Mouse (Mus musculus): ENCODE data around the gene Pnp2.
A peak's percentile ranks its signal among the peaks of the same experiment; 100 is the strongest.
"Not testable (repeated sequence)": the region's sequence is repeated elsewhere in the genome, so short reads cannot be mapped to it uniquely, and the experiment has no call there.

The Pnp2 gene

DNA sequence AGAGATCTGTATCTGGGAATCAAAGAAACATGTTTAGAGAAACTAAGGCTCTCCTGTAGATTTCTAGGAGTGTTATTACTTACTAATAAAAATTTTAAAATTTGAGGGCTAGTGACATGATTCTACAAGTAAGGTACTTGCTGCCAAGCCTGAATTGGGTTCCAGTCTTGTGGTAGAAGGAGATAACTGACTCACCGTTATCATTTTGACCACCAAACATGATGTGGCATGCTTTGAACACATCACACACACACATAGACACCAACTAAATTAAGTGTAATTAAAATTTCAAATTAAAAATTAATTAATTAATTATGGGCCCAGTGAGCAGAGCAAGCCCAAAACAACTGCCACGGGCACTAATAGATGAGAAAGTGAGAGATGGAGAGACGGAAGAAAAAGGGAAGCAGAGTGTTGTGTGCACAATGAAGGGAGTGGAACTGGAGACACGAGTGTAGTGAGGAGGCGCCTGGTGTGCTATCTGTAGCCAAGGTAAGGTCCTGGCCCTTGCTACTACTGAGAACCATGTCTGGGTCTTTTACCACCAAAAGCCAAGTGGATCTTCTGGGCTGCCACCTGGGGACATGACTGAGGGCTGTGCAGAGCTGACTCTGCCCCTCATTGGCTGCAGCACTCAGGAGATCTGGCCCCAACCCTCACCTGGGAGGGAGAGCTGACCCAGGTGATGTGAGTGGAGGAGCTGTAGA lies 2.6 kb downstream of the Pnp2 start:
- not testable (repeated sequence) for DNase-seq

DNA sequence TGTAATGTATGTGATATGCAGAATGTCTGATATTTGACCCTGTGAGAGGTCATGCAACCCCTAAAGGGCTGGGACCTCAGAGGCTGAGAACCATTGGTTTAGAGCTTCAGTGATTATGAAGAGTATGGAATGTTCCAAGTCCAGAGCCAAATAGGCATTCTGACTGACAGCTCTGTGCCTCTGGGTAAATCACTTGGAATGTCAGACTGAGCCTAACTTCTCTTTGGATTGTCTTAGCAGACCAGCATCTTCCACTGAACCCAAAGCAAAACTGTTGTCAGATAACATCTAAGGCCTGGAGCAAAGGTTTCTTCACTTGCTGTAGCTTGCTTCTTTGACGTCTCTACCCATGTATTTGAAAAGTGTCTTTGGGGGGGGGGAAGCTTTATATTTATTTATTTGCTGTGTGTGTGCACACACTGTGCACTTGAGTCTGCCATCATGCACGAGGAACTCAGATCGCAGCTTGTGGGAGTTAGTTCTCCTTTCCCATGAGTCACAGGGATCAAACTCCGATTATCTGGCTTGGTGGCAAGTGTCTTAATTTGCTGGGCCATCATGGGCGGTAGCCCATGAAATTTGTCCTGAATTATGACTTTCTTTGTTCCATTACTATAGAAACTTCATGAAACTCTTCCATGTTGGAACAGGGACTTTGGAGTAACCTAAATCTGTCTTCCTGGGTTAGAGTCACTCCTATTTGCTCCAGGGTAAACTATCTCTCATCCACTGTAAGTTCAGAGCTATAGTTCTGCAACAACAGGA lies 12.6 kb downstream of the Pnp2 start:
- no peak for DNase-seq

GRCm38 (mm10) chr14:50969041-50969440 lies 13.2 kb downstream of the Pnp2 start:
- no peak for DNase-seq

DNA sequence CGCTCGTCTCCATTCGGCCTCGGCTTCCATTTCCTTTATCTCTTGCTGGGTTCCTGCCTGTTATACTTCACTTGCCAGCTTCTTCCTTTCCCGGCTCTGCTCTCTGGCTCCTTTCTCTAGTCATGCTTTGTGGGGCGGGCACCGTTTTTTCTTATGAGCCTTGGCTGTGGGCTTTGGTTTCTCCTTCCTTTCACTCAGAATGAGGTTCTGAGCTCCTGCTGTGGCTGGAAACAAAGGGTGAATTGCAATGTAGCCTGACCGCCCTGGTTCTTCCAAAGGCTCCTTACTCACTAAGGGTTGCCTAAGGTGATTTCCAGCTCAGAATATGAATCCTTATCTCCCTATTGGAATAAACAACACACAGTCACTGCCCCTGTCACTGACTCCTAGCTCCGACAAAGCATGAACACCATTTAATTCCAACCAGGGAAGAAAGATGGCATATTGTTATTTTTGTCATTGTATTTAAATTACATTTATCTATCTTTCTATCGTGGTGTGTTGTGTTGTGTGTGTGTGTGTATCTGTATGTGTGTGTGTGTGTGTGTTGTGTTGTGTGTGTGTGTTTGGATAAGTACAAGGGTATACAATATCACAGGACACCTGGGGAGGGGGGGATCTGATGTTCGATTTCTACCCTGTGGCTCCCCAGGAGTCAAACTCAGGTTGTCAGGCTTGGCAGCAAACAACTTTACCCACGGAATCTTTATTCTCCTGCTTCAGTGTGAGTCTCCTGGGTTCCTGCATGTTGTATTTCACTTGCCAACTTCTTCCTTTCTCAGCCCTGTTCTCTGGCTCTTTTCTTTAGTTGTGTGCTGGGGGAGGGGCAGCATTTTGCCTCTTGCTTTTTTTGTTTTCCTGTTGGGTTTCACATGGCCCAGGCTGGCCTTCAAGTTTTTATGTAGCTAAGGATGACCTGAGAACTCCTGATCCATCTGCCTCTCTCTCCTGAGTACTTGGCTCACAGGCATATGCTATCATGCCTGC lies 14.1 kb downstream of the Pnp2 start:
- DNase-seq, result no peak

DNA sequence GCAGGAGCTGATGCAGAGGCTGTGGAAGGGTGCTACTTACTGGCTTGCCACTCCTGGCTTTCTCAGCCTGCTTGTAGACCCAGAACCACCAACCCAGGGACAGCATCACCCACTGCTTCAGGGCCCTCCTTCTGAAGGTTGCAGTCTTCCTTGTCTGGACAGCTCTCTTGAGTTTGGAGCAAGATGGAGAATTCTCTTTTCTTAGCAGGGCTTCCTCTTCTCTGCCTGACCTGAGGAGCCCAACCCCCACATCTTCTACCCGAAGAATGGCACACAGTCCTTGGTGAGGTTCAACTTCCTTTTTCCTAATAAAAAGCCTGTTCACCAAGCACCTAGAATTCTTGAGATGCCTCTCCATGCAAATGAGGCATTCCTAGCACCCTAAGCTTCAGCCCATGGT lies 15.0 kb downstream of the Pnp2 start:
- DNase-seq, result no peak

- not testable (repeated sequence) for DNase-seq
These were observed 17.3 kb downstream of the Pnp2 start for GRCm38 (mm10) chr14:50973054-50973453.

DNA sequence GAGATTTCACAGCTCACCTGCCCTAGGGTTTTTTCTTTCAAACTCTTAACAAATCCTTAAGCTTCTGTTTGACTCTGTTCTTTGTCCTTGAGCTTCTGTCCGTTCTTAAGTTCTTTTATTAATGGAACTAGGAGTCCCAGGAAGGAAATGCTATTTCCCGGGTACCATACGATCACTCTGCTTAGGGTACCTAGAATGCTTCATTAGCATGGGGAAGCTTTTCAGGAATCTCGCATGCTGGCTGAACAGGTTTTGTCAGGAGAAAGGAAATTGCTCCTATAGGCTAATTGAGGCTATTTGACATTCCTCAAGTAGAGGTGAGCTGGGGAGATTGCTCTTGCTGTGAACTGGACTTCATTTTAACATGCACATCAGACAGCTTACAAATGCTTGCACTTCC lies 17.9 kb downstream of the Pnp2 start:
- no peak for DNase-seq

GRCm38 (mm10) chr14:50975001-50975400 lies 19.2 kb downstream of the Pnp2 start:
- DNase-seq, result no peak

- DNase-seq, result peak; percentile 58
These were observed 20.9 kb downstream of the Pnp2 start for GRCm38 (mm10) chr14:50976674-50977073.

- DNase-seq, result not testable (repeated sequence)
These were observed 22.7 kb downstream of the Pnp2 start for GRCm38 (mm10) chr14:50978451-50978850.

GRCm38 (mm10) chr14:50979631-50980030 lies 23.8 kb downstream of the Pnp2 start:
- peak; percentile 32 for DNase-seq

- no peak for DNase-seq
These were observed 25.4 kb downstream of the Pnp2 start for GRCm38 (mm10) chr14:50981207-50981606.

DNA sequence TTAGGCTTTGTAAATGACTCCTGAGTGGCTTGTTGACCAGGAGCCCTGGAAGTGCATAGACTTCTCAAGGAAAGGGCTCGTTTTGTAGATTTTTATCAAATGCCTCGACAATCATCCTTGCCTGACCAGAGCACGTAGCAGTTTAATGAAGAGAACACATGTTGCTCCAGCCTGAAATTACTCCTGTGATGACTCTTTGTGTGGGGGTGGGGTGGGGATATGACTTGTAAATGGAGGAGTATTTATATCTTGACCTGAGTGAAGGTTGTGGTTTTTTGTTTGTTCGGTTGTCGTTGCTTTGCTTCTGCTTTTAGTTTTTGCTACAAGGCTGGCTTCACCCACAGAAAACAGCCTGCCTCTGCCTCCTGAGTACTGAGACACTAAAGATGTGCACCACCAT lies 26.0 kb downstream of the Pnp2 start:
- no peak for DNase-seq

DNA sequence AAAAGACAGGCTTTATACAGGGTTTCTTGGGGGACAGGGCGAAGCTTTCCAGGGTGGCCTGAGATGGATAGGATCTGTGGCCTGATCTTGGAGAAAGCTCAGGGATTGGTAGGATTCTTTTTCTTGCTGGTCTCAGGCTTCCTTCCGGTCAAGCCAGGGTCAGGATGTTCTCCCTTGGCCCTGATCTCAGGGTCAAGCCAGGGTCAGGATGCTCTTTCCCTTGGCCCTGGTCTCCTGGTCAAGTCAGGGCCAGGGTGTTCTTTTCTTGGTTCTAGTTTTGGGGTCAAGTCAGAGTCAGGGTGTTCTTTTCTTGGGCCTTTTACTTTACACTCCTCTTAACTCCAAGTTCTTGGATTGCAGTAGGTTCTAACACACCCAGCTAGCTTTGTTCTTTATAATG lies 31.9 kb downstream of the Pnp2 start:
- no peak for DNase-seq

GRCm38 (mm10) chr14:50991037-50991436 lies 35.2 kb downstream of the Pnp2 start:
- no peak for DNase-seq

DNA sequence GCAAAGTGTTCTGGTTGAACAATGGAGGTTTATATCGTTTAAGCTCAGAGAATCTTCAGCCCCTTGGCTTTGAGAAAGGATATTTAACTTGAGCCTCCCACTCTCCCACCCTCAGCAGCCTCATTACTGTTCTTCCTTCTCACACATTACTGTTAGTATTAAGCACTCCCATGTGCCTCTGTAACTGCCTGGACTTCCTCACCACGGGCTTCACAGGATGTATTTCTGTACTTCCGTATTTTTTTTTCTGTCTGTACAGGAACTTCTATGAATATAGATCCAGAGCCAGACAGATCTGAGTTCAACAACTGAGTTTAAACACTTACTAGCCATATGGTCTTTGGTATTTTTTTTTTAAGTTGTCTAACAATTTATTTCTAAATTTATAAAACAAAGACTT lies 41.3 kb downstream of the Pnp2 start:
- DNase-seq, result no peak

GRCm38 (mm10) chr14:50997999-50998666 lies 42.3 kb downstream of the Pnp2 start:
- no peak for DNase-seq

DNA sequence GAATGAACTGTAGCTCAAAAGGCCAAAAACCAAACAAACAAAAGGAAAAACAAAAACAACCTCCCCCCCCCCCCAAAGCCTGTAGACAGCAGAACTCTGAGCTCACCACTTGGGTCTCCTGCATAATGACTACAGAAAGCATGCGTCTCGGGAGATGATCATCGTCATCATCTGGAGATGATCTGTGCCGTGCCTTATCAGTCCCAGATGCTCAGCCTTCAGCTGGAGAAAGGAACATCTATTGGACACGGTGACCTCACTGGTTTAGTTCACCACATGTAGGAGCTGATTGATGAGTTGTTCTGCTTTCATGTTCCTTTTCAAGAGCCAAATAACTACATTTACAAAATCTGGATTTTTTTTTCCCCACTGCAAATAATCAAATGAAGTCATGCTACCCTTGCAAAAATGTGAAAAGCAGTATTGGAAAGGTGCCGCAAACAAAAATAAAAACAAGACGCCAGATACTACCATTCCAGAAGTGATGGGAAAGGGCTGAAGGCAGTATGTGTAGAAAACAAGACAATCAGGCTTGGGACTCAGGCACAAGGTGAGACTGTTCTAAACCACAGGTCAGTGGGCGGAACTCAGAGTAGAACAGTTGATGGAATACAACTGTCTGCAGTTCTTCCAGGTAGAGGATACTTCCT lies 51.5 kb downstream of the Pnp2 start, which contains the start of gene Rnase10:
TSS of gene Rnase10 (plus strand) at position 600 of the 650 bp plus-strand sequence.
- no peak for DNase-seq

GRCm38 (mm10) chr14:51007914-51008713 lies 52.3 kb downstream of the Pnp2 start:
- DNase-seq, result peak; percentile 69

- no peak for DNase-seq
These were observed 53.0 kb downstream of the Pnp2 start for GRCm38 (mm10) chr14:51008781-51009180.

- DNase-seq, result no peak
These were observed 53.8 kb downstream of the Pnp2 start for GRCm38 (mm10) chr14:51009572-51009971.

All from kidney, postnatal 10 days (tissue).